ENCODE assay signal across 9 mouse cellular contexts in the genomic region with DNA sequence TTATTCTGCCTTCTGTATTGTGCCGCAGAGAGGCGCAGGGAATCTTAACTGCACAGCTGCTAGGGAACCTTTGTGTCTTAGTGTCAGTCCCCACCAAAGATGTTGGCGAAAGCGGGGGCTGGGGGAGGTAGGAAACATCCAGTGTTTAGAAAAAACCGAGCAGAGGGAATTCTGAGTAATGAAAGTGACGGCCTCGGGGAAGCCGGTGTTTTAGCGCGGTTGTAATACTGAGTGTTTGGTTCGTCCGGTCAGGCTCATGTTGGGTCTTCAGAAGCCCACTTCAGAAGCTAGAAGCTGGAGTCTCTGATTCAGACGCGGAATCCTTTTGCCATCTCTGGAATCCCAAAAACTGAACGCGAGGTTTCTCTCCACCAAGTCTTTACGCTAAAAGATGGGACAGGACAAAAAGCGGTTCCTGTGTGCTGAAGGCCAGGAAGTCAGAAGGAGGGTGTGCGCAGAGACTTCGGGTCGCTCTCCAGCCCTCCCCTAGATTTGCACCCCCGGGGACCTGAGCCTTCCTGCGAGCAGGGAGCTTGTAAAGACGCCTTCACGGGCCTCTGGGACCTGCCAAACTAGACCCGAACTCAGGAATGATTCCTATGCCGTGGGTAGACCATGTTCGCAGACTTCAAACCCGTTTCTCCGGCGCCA. TPM values are rescaled to one million over a fixed set of nuclear protein-coding genes. Genes with fewer than 3 reads are reported as not detected.
DNase-seq lines count a peak whose midpoint lies in the region; ATAC-seq and TF ChIP-seq lines count a peak whose summit lies in the region.
"Had no signal": no experiment of that assay in that cellular context is flagged by ENCODE, and none has a peak within 500 bp of the region (broad histone marks: within the 10 kb centered on the region; RNA-seq: fewer than 3 reads in every experiment).

No protein-coding gene starts in this region.

- WGBS in heart, adult 2 months, result 2% methylated on average over 31 of the region's 31 CpGs
- WGBS in forebrain, embryonic 16.5 days, result under 1% methylated on average over 31 of the region's 31 CpGs
- under 1% methylated on average over 31 of the region's 31 CpGs for WGBS in limb, embryonic 15.5 days
- under 1% methylated on average over 31 of the region's 31 CpGs for WGBS in stomach, embryonic 15.5 days

- peak overlapping the region; percentile 67 for H3K4me2 ChIP-seq in forebrain, embryonic 16.5 days (ENCODE audit: low read length)
- peak overlapping the region; percentile 91 for H3K4me2 ChIP-seq in limb, embryonic 15.5 days
- peak overlapping the region; percentile 77 for H3K4me2 ChIP-seq in stomach, embryonic 15.5 days

- peak; percentile 30; the same call in 1 of the 2 replicates for ATAC-seq in forebrain, embryonic 16.5 days
- no peak for ATAC-seq in limb, embryonic 15.5 days (ENCODE audit: insufficient number of reproducible peaks, low FRiP score, low TSS enrichment, low read depth)
- no peak for ATAC-seq in stomach, embryonic 15.5 days (ENCODE audit: insufficient read depth, low FRiP score, low read depth)

- H3K79me2 ChIP-seq in heart, adult 2 months (replicated peaks; ENCODE audit: control insufficient read depth, insufficient read depth, low read length), result no peaks in the 10 kb centered on the region

- no peak overlapping the region for H3K27ac ChIP-seq in heart, adult 2 months
- no peak overlapping the region for H3K27ac ChIP-seq in ES-Bruce4 (ENCODE audit: insufficient read depth, low read length)
- peak overlapping the region; percentile 46 for H3K27ac ChIP-seq in forebrain, embryonic 16.5 days (ENCODE audit: low read length)
- no peak overlapping the region for H3K27ac ChIP-seq in limb, embryonic 15.5 days
- H3K27ac ChIP-seq in stomach, embryonic 15.5 days, result no peak overlapping the region

- no peaks in the 10 kb centered on the region for H3K36me3 ChIP-seq in heart, adult 2 months (ENCODE audit: control insufficient read depth, insufficient read depth, low read length)
- no peaks in the 10 kb centered on the region for H3K36me3 ChIP-seq in ES-Bruce4 (ENCODE audit: control insufficient read depth, insufficient read depth, low read length, poor library complexity, severe bottlenecking)
- H3K36me3 ChIP-seq in forebrain, embryonic 16.5 days (ENCODE audit: control insufficient read depth, insufficient read depth), result no peaks in the 10 kb centered on the region
- no peaks in the 10 kb centered on the region for H3K36me3 ChIP-seq in limb, embryonic 15.5 days
- no peaks in the 10 kb centered on the region for H3K36me3 ChIP-seq in stomach, embryonic 15.5 days

- H3K9me3 ChIP-seq in ES-Bruce4 (replicated peaks; ENCODE audit: control insufficient read depth, insufficient read depth, low read length, poor library complexity, severe bottlenecking), result no peaks in the 10 kb centered on the region
- H3K9me3 ChIP-seq in forebrain, embryonic 16.5 days (ENCODE audit: control insufficient read depth, low read length), result no peaks in the 10 kb centered on the region
- no peaks in the 10 kb centered on the region for H3K9me3 ChIP-seq in limb, embryonic 15.5 days
- no peaks in the 10 kb centered on the region for H3K9me3 ChIP-seq in stomach, embryonic 15.5 days

- peaks cover 34% of the 10 kb centered on the region for H3K27me3 ChIP-seq in heart, adult 2 months (ENCODE audit: control insufficient read depth, insufficient read depth, low read length)
- H3K27me3 ChIP-seq in ES-Bruce4 (ENCODE audit: control insufficient read depth, insufficient read depth, low read length, poor library complexity, severe bottlenecking), result peaks cover 32% of the 10 kb centered on the region
- H3K27me3 ChIP-seq in forebrain, embryonic 16.5 days (replicated peaks; ENCODE audit: control insufficient read depth, insufficient read depth, low read length), result peaks cover 38% of the 10 kb centered on the region
- H3K27me3 ChIP-seq in limb, embryonic 15.5 days, result peaks cover 88% of the 10 kb centered on the region
- peaks cover 75% of the 10 kb centered on the region for H3K27me3 ChIP-seq in stomach, embryonic 15.5 days (replicated peaks)

- no peak overlapping the region for H3K9ac ChIP-seq in heart, adult 2 months (ENCODE audit: low read depth, low read length)
- H3K9ac ChIP-seq in ES-Bruce4 (ENCODE audit: low read depth, poor library complexity, severe bottlenecking), result no peak overlapping the region
- peak overlapping the region; percentile 48; the same call in 1 of the 2 replicates for H3K9ac ChIP-seq in forebrain, embryonic 16.5 days (replicated peaks; ENCODE audit: low read depth, low read length)
- no peak overlapping the region for H3K9ac ChIP-seq in limb, embryonic 15.5 days
- H3K9ac ChIP-seq in stomach, embryonic 15.5 days, result no peak overlapping the region

- H3K4me1 ChIP-seq in heart, adult 2 months (ENCODE audit: control insufficient read depth, insufficient read depth, low read length), result peaks cover 4% of the 10 kb centered on the region
- H3K4me1 ChIP-seq in ES-Bruce4 (ENCODE audit: control insufficient read depth, insufficient read depth, low read length), result peaks cover 2% of the 10 kb centered on the region
- H3K4me1 ChIP-seq in forebrain, embryonic 16.5 days (replicated peaks; ENCODE audit: control insufficient read depth, insufficient read depth, low read length), result peaks cover 36% of the 10 kb centered on the region
- peaks cover 31% of the 10 kb centered on the region for H3K4me1 ChIP-seq in limb, embryonic 15.5 days
- H3K4me1 ChIP-seq in stomach, embryonic 15.5 days, result peaks cover 26% of the 10 kb centered on the region

- no peak for TF ChIP-seq CTCF in heart, adult 2 months (IDR thresholded peaks at IDR 0.05)
- no peak for TF ChIP-seq CTCF in ES-Bruce4 (IDR thresholded peaks at IDR 0.05; ENCODE audit: low read depth, low read length)

- no peak for TF ChIP-seq POLR2A in heart, adult 2 months (IDR thresholded peaks at IDR 0.05; ENCODE audit: insufficient read depth, low read depth, low read length)
- no peak for TF ChIP-seq POLR2A in ES-Bruce4 (IDR thresholded peaks at IDR 0.05; ENCODE audit: insufficient read depth, low read length)

- TF ChIP-seq EP300 in heart, adult 2 months (IDR thresholded peaks at IDR 0.05; ENCODE audit: insufficient read depth, low read depth, low read length), result no peak
- TF ChIP-seq EP300 in ES-Bruce4 (IDR thresholded peaks at IDR 0.05; ENCODE audit: insufficient read depth, low read depth, low read length), result no peak

- intact Hi-C loops in heart, adult 2 months (cut with DNase I), result no loop called here

- peak overlapping the region; percentile 33 for H3K4me3 ChIP-seq in heart, adult 2 months
- H3K4me3 ChIP-seq in ES-Bruce4 (ENCODE audit: low read depth, low read length), result peak overlapping the region; percentile 42
- H3K4me3 ChIP-seq in forebrain, embryonic 16.5 days (replicated peaks; ENCODE audit: low read length), result peak overlapping the region; percentile 51
- H3K4me3 ChIP-seq in limb, embryonic 15.5 days, result peak overlapping the region; percentile 28
- peak overlapping the region; percentile 43 for H3K4me3 ChIP-seq in stomach, embryonic 15.5 days (replicated peaks)

- DNase-seq in heart, adult 2 months, result peak; percentile 17 to 32
- no peak for DNase-seq in heart, adult 11 months
- no peak for DNase-seq in gastrocnemius, postnatal 25 days
- DNase-seq in urinary bladder, postnatal 25 days (ENCODE audit: low spot score), result no peak

RNA-seq across cellular contexts. Expression of gene Eomes, which starts 0.6 kb away (rescaled TPM):
- total RNA-seq in heart, adult 2 months (2021), result under 1 TPM; 0.07 to 0.13 TPM
- 0.23 TPM in 1 of 2 replicates, not detected in the other for polyA plus RNA-seq in heart, adult 2 months (2012; rRNA removed)
- polyA plus RNA-seq in ES-Bruce4 (2011; ENCODE audit: insufficient read depth, insufficient read length, low read depth, missing spikeins), result 7.9 and 8.2 TPM in 2 replicates
- 18.0 and 24.4 TPM in 2 replicates for polyA plus RNA-seq in forebrain, embryonic 16.5 days (2015; fragmentation: Nextera tagmentation; extraction: Ambion mirVana)
- polyA plus RNA-seq in limb, embryonic 15.5 days (2015; fragmentation: Nextera tagmentation; extraction: Ambion mirVana), result 0.14 TPM in 1 of 2 replicates, not detected in the other
- 0.08 and 0.10 TPM in 2 replicates for polyA plus RNA-seq in stomach, embryonic 15.5 days (2015; fragmentation: Nextera tagmentation; extraction: Ambion mirVana)
- total RNA-seq in gastrocnemius, postnatal 25 days (2021), result not detected
- total RNA-seq: MEL had no signal

RNA-seq across cellular contexts. Expression of gene Golga4, which starts 28.7 kb away (rescaled TPM):
- total RNA-seq in heart, adult 2 months (2021), result 100 to 1,000 TPM; 350 to 420 TPM
- 34.4 and 62.8 TPM in 2 replicates for polyA plus RNA-seq in heart, adult 2 months (2012; rRNA removed)
- 132 and 143 TPM in 2 replicates for polyA plus RNA-seq in ES-Bruce4 (2011; ENCODE audit: insufficient read depth, insufficient read length, low read depth, missing spikeins)
- polyA plus RNA-seq in forebrain, embryonic 16.5 days (2015; fragmentation: Nextera tagmentation; extraction: Ambion mirVana), result 51.3 and 57.4 TPM in 2 replicates
- 46.4 and 52.3 TPM in 2 replicates for polyA plus RNA-seq in limb, embryonic 15.5 days (2015; fragmentation: Nextera tagmentation; extraction: Ambion mirVana)
- polyA plus RNA-seq in stomach, embryonic 15.5 days (2015; fragmentation: Nextera tagmentation; extraction: Ambion mirVana), result 54.6 and 59.2 TPM in 2 replicates
- 100 to 1,000 TPM; 243 to 283 TPM for total RNA-seq in gastrocnemius, postnatal 25 days (2021)

Comparison
In these comparisons a context has a peak if more than half of its experiments do, and no peak if none do; other contexts are left out.
1. DNase-seq: peak in heart, adult 2 months (2 of 2); none in heart, adult 11 months (single experiment), gastrocnemius, postnatal 25 days (single experiment) and urinary bladder, postnatal 25 days (single experiment).
2. Peak in every context shown above with its lines, with median percentiles within 50 percentile points of each other: H3K4me3 ChIP-seq and H3K4me2 ChIP-seq.